Mouse (Mus musculus) kidney, postnatal 10 days (tissue): Measurements from ENCODE around the gene Tsc22d3.
"Not testable (repeated sequence)": the region's sequence is repeated elsewhere in the genome, so short reads cannot be mapped to it uniquely, and the experiment has no call there.

Experiments
- DNase-seq: peaks from one replicate; pipeline ENCODE4 v3.0.0; 2021; ENCODE audit warnings: mixed read lengths

Gene Tsc22d3

DNA sequence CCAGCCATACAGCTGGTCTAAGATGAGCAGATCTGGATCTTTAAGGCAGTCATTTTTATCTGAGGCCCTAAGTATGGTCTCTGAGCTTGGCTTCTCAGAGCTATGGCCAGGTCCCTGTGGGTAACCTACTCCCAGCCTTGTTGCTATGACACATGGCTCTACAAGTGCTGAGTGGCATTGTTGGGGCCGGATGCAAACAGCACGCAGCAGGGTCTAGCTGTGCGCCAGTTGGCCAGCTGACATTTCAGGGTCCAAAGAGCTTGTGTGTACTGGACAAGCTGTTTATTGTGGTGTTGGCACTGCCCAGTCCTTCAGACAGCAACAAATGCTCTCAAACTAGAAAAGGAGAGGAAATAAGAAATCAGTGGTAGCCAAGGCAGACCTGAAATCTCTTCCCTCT lies 35.2 kb downstream of the Tsc22d3 start:
- DNase-seq: no peak

DNA sequence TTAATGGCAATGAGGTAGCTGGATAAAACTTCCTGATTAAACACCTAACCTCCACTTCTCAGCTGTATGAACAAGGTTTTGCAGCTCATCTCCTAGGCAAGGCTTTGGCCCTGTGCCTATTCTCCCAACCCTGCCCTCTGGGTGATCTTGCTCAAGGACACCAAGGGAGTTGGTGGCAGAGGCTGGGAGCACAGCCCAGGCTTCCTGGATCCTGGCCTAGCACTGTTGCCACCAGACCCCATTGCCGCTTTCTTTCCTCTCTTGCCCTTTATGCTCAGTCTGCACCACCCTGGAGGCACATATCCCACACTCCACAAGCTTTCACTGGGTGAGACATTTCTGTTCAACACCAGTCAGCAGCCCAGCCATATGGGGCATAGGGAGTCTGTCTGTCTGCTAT lies 35.7 kb downstream of the Tsc22d3 start:
- DNase-seq: no peak

DNA sequence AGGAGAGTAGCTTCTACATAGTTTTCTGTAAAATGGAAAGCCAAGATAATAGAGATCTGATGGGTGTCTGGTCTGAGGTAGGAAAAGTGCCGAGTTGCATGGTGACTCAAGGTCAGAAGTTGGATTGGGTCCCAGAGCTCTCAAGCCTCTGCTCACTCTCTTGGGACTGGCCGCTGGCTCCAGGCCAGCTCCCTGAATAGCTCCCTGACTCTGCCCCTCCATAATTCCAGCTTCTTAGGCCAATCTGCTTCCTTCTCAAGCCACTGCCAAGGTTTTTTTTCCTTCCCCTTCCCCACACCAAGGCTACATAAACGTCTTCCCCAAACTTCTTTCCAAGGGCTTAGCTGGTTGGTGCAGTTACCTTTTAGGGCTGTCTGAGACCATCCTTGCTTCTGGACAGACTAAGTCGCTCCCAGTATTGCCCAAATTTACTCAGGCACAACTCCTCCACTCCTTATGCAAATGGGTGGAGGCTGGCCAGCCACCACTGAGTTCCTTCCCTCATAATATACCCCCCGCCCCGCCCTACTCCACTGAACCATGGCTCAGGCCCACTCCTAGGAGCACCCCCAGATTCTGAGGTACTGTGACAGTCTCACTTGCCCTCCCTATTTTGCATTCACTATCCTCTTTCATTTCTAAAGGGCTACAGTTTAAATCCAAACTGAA lies 42.1 kb downstream of the Tsc22d3 start:
- DNase-seq: peak; percentile 79

DNA sequence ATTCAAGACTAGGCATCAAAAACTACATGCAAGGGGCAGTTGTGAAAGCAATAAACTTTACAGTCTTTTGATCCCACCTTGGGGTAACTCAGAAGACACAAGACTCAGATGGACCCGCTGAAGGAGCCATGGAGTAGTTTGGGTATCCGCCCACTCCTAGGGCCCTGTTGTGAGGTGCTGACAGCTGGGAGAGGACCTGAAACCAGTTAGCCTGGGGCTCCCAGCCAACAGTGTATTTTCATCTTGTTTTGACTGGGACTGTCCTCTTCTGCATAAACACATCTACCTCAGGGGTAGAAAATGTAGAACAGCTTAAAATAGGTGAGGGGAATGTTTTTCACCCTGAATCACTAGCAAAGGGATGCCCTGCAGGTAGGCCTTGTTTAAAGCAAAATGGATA lies 44.5 kb downstream of the Tsc22d3 start:
- DNase-seq: no peak

DNA sequence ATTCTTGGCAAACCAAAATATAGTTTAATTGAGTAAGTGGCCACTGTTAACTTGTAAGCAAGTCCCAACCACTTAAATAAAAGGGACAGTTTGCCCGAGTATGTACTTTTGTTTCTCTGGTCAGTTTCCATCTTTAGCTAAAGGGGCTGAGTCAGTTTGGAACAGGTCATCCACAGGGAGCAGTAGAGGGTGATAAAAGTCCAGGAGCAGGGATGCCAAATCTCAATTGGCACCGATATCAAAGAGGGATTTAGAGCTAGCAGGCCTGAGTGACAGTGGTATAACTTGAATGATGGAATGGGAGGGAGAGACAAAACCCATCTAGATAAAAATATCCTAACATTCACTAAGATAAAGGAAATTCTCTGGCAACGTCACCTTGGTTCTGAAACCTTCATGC lies 45.0 kb downstream of the Tsc22d3 start:
- DNase-seq: no peak

DNA sequence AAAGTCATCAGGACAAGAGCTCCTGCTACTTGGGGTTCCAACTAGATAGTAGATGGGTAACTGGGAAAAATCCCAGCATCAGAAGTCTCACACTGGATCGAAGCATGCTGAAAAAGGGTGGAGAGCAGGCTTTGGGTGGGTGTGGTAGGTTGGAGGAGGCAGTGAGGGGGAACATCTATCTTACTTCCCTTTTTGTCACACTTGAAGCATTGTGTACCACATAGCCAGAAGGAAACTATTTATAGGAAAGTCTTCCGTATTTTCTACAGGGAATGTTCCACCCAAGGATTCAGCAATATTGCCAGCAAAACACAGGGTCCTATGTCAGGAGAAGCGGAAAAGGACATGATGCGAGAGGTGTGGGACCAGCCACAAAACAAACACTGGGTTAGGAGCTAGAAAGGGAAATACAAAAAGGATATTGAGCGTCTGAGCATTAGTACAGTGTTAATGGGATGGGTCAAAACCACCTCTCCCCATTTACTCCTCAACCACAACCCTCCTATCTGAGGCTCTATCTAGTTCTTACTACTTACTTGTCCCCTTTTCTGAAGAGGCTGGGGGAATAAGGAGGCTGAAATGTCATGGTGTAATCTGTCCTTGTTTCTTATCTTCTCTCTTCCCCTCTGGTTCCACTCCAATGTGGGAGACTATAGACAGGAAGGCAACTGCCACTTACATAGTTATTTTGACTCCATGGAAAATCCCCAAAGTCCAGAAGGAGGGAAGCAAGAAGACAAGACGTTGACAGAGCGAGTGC lies 52.6 kb downstream of the Tsc22d3 start:
- no peak for DNase-seq

DNA sequence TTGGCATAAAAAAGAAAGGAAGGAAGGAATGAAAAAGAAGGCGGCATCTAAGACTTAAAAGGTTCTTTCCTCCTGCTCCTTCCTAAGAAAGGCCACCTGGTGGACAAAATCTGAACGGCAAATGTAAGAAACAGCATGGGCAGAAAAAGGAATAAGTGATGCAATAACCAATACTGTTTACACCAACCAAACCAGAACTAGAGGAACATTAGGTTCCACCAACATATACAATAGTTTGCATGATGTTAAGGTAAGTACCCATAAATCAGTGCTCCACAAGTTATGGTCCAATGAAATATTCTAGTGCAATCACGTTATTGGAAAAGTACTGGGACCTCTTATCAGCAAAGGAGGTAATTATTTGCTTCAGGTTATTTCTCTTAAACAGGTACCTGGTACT lies 55.7 kb downstream of the Tsc22d3 start:
- DNase-seq: peak; percentile 79

DNA sequence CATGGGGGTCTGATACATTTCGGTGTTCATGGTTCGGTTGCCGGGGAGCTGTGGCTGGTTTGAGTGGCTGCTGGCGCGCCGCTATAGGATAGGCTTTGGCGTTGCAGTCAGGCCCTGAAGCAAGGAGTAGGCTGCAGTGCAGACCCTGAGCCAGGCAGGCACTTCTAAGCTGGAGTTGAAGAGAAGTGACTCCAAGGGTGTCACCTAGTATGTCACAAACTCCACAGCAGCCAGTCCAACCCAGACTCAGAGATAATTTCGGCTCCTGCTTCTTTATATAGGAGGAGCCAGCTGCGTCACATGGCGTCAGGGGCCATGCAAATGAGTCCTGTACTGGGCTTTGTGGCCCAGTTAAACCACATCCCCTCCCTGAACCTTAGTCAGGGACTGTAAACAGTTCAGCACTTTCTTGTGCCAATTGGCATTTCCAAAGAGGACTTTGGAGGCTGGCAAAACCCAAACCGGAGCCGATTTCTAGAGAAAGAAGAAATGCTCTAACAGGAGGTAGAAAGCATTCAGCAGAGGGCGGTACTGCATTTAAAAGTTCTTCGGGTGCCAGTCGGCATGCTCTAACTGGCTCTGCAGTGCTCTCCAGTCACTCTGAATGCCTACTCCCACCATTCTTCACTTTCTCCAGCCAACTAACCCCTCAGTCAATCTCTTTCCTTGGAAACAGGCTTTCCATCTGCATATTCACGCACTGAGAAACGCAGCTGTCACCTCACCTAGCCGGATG lies 57.4 kb downstream of the Tsc22d3 start:
- peak; percentile 81 for DNase-seq

DNA sequence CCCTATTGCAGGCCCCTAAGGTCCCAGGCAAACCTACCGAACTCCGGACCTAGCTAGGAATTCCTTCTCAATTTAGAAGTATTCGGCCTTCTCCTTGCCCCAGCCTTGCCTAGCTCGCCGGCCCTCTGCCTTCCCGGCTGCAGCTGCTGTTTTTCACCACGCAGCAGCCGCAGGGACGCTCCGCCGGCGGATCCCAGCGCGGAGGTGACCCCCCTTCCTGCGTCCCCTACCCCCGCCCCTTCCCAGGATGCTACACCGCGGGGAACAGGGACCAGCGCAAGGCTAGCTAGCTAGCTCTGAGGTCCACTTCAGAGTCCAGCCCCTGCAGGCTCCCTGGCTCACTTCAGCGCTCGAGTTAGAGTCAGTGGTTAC lies 58.0 kb downstream of the Tsc22d3 start:
- DNase-seq: peak; percentile 78

DNA sequence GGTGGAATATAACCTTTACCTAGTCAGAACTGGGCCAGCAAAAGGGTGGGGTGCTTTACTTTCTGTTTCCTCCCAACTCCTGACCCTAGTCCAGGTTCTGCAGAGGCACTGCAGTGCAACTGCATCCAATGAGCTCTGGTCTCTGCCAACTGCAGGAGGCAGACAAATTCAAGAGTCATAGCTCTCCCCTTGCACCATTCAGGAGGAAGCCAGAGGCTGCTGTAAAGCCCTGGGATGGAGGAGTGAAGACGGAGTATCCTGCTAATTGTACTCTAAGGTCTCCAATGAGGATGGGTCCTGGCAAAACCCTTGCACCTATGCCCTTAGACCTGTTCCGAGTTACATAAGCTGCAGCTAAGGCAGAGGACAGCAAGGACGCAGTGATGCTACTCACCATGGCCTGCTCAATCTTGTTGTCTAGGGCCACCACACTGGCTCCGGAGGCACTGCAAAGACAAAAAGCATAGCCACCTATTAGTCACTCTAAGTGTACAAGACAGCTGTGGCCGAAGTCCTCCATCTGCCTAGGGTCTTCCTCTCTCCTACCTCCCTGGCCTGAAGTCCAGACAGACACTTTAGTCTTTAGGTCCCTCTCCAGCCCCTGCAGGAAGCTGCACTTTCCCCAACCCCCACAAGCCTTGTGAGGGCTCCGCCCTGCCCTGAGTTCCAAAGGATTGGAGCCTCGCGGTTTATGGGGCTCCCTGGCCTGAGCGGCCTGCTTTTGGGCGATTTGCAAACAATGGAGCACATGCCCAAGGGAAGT lies 58.6 kb downstream of the Tsc22d3 start:
- peak; percentile 53 for DNase-seq

DNA sequence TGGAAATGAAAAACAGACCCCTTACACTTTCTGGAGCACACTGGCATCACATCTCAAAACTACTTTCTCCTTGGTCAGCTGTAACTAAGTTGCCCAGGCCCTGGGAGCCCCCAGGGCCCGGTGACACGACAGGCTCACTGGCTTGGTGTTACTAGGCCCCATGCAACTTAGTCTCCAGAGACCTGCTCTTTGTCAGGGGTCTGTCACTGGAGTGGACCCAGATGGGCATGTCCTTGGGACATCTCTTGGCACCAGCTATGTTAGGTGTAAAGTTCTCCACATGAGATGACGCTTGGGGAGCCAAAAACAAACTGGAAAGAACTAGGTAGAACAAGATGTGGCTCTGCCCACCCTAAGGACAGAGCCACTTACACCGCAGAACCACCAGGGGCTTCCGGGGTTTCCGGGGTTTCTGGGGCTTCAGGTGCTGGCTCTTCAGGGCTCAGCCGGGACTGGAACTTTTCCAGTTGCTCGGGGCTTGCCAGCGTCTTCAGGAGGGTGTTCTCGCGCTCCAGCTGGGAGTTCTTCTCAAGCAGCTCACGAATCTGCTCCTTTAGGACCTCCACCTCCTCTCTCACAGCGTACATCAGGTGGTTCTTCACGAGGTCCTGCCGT lies 59.9 kb downstream of the Tsc22d3 start:
- no peak for DNase-seq

DNA sequence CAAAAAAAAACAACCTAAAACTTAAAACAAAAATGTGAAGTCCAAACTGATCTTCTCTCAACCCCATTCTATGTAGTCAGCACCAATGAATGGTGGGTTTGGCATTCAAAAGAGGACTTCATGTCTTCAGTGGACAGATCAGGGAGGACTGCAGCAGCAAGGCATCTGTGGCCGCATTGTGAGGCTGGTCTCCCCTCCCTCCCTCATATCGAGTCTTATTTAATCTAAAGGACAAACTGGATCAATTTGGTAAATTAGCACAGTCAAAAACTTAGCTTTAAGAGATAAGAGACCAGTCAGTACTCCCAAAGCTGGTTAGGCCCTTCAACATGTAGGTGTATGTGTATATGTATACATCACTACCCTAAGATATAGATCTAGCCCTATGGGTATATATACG lies 60.6 kb downstream of the Tsc22d3 start:
- DNase-seq: not testable (repeated sequence)

DNA sequence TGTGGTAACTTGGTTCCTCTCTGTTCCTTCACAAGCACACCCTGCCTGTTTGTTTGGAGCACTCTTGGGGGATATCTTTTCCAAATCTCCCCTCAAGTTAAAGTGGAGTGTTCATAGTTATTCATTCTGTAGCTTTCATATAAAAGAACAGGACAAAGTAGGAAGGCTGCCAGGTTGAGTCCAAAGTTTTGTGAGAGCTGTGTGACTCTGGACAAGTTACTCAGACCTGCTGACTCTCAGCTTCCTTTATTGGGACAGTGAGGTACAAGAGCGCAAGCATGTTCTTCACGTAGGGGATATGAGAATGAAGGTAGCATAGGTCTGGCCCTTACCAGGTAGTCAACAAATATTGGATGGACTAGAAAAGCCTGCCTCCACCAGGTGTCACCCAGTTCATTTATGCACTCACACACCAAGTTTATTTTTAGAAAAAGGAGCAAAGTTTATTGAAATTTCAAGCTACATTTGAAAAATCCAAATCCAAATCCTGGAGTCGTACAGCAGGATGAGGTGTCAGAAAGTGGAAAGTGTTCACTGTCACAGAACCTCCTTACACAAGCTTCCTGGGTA lies 61.3 kb downstream of the Tsc22d3 start:
- DNase-seq: no peak

DNA sequence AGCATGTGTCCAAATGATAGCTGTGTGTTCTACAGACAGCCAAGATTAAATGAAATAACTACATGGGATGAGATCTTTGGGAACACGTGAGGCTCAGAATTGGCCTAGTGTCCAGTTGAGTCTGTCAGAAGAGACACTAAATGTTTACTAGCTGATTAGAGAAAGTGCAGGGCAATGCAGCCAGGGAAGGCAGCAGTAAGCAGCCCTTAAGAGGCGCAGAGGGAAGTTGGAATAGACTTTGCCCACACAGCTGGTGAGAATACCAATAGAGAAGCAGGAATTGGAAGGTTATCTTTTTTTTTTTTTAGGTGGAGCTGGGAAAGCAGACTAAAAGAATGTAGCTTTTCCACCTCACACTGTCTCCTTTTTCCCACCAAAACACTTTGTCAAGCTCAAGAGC lies 61.8 kb downstream of the Tsc22d3 start:
- DNase-seq: no peak

DNA sequence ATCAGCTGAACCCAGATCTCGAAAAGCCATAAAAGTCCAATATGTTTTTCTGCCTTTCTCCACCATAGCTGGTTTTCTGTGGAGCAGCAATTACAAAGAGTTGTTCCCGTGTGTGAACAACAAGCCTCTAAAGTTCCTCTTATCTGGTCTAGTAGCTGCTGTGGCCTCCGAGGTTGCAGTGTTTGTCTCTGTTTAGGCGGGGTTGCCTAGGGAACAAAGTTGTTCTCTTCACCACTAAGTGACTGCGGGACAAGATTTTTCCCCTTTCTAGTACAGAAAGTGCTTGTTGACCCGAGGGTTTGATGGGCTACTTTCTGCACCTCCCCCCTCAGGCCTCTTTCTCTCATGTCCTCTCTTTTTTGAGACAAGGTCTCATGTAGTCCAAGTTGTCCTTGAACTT lies 62.8 kb downstream of the Tsc22d3 start:
- no peak for DNase-seq

DNA sequence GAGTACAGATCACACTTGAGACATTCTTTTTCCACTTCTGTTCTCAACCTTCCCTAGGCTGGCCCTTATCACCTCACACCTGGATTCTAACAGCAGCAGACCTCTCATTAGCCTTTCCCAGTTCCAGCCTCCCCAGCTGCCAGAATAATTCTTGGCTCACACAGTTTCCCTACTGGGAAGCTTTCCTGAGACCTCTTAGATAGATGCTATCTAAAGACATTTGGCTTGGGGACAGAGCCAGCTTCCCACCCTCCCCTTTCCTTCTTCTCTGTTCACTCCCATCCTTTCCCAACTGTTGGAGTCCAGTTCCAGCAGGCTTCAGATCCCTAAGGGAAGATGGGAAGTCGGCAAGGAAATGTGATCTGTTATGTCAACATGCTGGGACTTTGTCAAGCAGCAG lies 65.0 kb downstream of the Tsc22d3 start:
- no peak for DNase-seq

DNA sequence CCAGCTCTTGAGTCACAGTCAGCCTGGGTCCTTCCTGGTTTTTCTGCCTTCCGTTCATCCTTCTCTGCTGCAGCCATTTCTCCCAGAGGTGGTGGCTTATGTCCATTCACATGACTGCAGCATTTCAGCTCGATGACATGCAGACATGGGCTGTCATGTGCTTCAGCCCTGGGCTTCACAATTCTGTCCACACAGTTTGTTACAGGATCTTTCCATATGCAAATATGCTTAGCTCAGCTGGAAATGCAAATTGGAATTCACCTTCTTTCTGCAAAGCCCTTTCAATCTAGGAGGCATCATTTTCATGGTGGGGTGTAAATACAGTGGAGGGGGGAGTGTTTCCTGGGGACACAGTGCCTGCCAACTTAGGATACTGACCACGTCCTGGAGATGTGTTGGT lies 66.2 kb downstream of the Tsc22d3 start:
- DNase-seq: no peak

DNA sequence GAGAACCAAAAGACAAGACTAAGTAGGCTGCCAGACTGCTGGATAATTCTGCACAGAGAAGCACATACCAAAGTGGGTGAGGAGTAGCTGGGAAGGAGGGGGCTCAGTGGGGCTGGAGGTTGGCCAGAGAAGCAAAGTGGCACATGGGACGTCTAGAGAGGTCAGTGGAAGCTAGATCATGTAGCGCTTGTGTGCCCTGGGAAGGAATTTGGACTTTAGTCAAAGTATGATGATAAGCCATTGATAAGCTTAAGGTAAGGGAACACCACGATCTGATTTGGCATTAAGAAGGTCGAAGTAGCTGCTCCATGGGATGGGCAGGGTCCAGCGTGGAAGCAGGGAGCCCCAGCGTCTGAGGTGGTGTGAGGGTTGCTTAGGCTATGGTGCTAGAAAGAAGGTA lies 68.1 kb downstream of the Tsc22d3 start:
- DNase-seq: no peak

DNA sequence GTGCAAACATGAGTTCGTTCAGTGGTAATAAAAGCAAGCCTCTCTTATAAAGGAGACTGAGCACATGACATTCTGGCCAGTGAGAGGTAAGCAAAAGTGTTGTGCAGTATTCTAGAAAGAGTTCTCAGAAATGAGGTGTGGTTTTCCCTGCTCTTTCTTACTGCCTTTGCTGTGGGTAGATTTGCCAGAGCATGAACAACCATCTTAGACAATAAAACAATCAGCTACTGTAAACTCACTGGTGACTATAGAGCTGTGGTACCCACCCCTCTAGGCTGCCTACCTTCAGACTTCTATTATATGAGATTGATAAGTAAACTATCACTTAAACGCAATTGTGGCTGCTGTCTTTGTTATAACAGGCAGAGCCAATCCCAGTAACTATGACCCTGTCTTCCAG lies 69.1 kb downstream of the Tsc22d3 start:
- DNase-seq: no peak

DNA sequence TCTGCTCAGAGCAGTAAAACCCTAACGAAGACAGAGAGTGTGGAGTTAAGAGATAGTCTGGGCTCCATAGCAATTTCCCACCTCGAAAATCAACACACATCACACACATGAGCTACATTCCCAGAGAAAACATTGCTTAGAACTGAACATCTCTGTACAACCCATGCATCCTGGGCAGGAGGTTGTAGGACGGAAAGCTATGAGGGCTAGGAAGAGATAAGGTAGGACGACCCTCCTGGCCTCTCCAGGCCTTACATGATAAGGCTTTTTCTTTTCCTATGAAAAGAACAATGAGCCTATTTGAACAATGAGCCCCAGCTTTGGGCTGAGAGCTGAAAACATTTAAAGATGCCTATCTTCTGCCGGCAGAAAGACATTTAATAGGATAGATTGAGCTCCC lies 69.8 kb downstream of the Tsc22d3 start:
- DNase-seq: no peak

DNA sequence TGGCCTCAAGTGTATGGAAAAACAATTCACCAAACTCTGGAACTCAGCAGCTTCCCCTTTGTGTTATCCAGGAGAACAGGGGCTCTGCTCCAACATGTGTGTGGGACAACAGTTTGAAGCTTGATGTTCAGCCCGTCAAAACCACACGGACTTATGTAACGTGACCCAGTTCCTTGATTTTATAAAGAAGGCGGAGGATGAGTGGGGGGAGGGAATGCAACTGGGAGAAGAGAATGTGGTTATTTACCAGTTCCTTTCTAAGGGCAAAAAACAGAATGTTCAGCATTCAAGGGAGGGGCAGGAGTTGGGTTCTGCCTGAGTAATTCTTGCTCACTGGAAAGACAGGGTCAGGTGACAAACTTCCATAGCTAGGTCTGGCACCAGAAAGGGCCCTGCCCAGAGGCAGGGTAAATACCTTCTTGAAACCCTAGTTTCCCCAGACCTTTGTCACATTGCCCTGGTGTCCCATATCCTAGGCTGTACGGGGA lies 71.3 kb downstream of the Tsc22d3 start:
- peak; percentile 44 for DNase-seq

DNA sequence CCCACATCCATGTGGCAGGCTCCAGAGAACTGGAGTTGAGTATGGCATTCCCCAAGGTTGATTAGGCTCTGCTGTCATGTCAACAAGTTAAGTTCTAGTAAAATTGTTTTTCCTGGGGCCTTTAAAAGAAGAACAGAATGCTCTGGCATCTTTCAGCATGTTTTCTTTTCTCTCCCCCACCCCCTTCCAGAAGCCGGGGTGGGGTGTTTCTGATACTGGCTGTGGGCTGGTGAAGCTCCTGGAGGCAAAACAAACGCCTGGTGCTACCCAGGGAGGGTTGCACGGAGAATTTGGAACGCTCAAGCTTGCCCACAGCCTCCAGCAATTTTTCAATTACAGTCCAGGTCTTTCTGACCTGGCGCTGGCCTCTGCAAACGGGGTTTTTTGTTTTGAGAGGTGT lies 73.2 kb downstream of the Tsc22d3 start:
- no peak for DNase-seq
